Comparison of ENCODE assay signal across 13 mouse cellular contexts in genomic region chr3:141854339-141854738, GRCm38 (mm10).
"Had no signal": no experiment of that assay in that cellular context is flagged by ENCODE, and none has a peak within 500 bp of the region (broad histone marks: within the 10 kb centered on the region; RNA-seq: fewer than 3 reads in every experiment).

No protein-coding gene starts in this region.

- ATAC-seq: midbrain, embryonic 16.5 days had no signal

- DNase-seq: lung, adult 18-20 months; lung, embryonic 14.5 days; lung, postnatal 10 days; midbrain, embryonic 14.5 days; retina, postnatal 1 day; right cerebral cortex, adult 18-20 months; right cerebral cortex, postnatal 25 days; right cerebral cortex, postnatal 4 days; spleen, adult 18-20 months; thymus, adult 18-20 months; thymus, postnatal 25 days; thymus, postnatal 4 days had no signal
